Mouse (Mus musculus) left cerebral cortex, postnatal 4 days (tissue): Measurements from ENCODE around the gene Slc19a2. TPM values are rescaled to one million over a fixed set of nuclear protein-coding genes. Genes with fewer than 3 reads are reported as not detected.
A peak's percentile ranks its signal among the peaks of the same experiment; 100 is the strongest.

Source experiments
- DNase-seq: peaks from one replicate; pipeline ENCODE4 v3.0.0-alpha.2; 2022
- intact Hi-C: fragments of 180-260 bp; cut with DNase I; formaldehyde crosslinking; loops from one replicate; pipeline ENCODE4 v1.15.1; 2025
- total RNA-seq, 2 experiments: library from RNA; stranded (reverse); gene quantifications; 2 replicates each; pipeline ENCODE4 v1.2.3; 2021

The Slc19a2 gene
- total RNA-seq, 2 experiments from 2014 or later = 8.9 to 9.1 TPM

- DNase-seq = no peak
- intact Hi-C loops = no loop called here
These were observed 2.6 kb downstream of the Slc19a2 start for GRCm38 (mm10) chr1:164251438-164251837.

- no peak for DNase-seq
These were observed 3.7 kb downstream of the Slc19a2 start for GRCm38 (mm10) chr1:164252551-164252950.

GRCm38 (mm10) chr1:164254836-164255235 is 6.0 kb downstream of the Slc19a2 start:
- DNase-seq = no peak
- intact Hi-C loops = no loop called here

More at GRCm38 (mm10) chr1:164252551-164252950, 3.7 kb downstream of the Slc19a2 start:
- intact Hi-C loops = no loop called here

- no peak for DNase-seq
- intact Hi-C loops = no loop called here
These were observed 11.6 kb downstream of the Slc19a2 start for GRCm38 (mm10) chr1:164260171-164261028.

- no peak for DNase-seq
- intact Hi-C loops = no loop called here
These were observed 12.7 kb downstream of the Slc19a2 start for GRCm38 (mm10) chr1:164261553-164261952.

GRCm38 (mm10) chr1:164270941-164271340 is 22.1 kb downstream of the Slc19a2 start:
- no peak for DNase-seq
- intact Hi-C loops = no loop called here

- DNase-seq = no peak
- intact Hi-C loops = no loop called here
These were observed 24.8 kb downstream of the Slc19a2 start for GRCm38 (mm10) chr1:164273659-164274058.

GRCm38 (mm10) chr1:164275455-164275954 is 26.7 kb downstream of the Slc19a2 start, which contains the start of gene Ccdc181:
Gene Ccdc181, plus strand, starts transcription at chr1:164275585.
- DNase-seq = peak; percentile 96
- intact Hi-C loops = no loop called here

GRCm38 (mm10) chr1:164276552-164276951 is 27.7 kb downstream of the Slc19a2 start:
- no peak for DNase-seq
- intact Hi-C loops = no loop called here

- intact Hi-C loops = no loop called here
- no peak for DNase-seq
These were observed 30.5 kb downstream of the Slc19a2 start for GRCm38 (mm10) chr1:164279332-164279731.

- no peak for DNase-seq
- intact Hi-C loops = no loop called here
These were observed 35.2 kb downstream of the Slc19a2 start for GRCm38 (mm10) chr1:164284007-164284406.

- intact Hi-C loops = no loop called here
- DNase-seq = peak; percentile 78
These were observed 38.6 kb downstream of the Slc19a2 start for GRCm38 (mm10) chr1:164287406-164287805.

GRCm38 (mm10) chr1:164292040-164292439 is 43.2 kb downstream of the Slc19a2 start:
- intact Hi-C loops = no loop called here

GRCm38 (mm10) chr1:164294071-164294470 is 45.2 kb downstream of the Slc19a2 start:
- intact Hi-C loops = no loop called here
- DNase-seq = no peak

More at GRCm38 (mm10) chr1:164292040-164292439, 43.2 kb downstream of the Slc19a2 start:
- no peak for DNase-seq

- intact Hi-C loops = no loop called here
- no peak for DNase-seq
These were observed 47.6 kb downstream of the Slc19a2 start for GRCm38 (mm10) chr1:164296473-164296872.

GRCm38 (mm10) chr1:164301949-164302348 is 53.1 kb downstream of the Slc19a2 start:
- DNase-seq = no peak
- intact Hi-C loops = no loop called here

- no peak for DNase-seq
- intact Hi-C loops = no loop called here
These were observed 55.0 kb downstream of the Slc19a2 start, which contains the start of gene Nme7 for GRCm38 (mm10) chr1:164303821-164304220. Gene Nme7, plus strand, starts transcription at chr1:164304121.

- DNase-seq = peak; percentile 98
- intact Hi-C loops = no loop called here
These were observed 58.4 kb downstream of the Slc19a2 start, which contains the start of gene Blzf1 for GRCm38 (mm10) chr1:164307124-164307751. Gene Blzf1, minus strand, starts transcription at chr1:164307489.

- intact Hi-C loops = no loop called here
- no peak for DNase-seq
These were observed 59.1 kb downstream of the Slc19a2 start for GRCm38 (mm10) chr1:164307922-164308321.

GRCm38 (mm10) chr1:164314085-164314484 is 65.2 kb downstream of the Slc19a2 start:
- no peak for DNase-seq
- intact Hi-C loops = no loop called here
